ENCODE assay signal across 10 mouse cellular contexts in the genomic region with DNA sequence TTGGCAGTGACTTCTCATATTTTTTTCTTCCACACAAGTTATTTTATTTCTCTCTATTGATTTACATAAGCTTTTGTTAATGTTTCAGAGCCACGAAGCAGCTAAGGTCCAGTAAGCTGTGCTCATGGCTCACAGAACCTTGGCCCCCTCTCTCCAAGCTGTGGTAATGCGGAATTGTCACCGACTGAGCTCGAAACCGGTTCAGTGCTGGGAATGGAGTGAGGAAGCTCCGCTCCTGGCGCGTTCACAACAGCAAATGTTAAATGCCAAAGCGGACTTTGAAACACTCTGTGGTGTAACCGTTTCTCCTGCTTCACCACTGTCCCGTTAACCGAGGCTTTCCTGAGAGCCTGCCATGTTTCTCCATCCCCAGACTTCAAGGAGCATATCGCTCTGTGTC. TPM values are rescaled to one million over a fixed set of nuclear protein-coding genes. Genes with fewer than 3 reads are reported as not detected.
A peak's percentile ranks its signal among the peaks of the same experiment; 100 is the strongest.
DNase-seq lines count a peak whose midpoint lies in the region; ATAC-seq and TF ChIP-seq lines count a peak whose summit lies in the region.
"Had no signal": no experiment of that assay in that cellular context is flagged by ENCODE, and none has a peak within 500 bp of the region (broad histone marks: within the 10 kb centered on the region; RNA-seq: fewer than 3 reads in every experiment).

No protein-coding gene starts in this region.

- H3K27me3 ChIP-seq in intestine, embryonic 14.5 days (replicated peaks; ENCODE audit: control insufficient read depth, insufficient read depth, low read length), result no peaks in the 10 kb centered on the region
- H3K27me3 ChIP-seq in intestine, embryonic 16.5 days (replicated peaks; ENCODE audit: control insufficient read depth, insufficient read depth, low read length), result no peaks in the 10 kb centered on the region
- no peaks in the 10 kb centered on the region for H3K27me3 ChIP-seq in heart, embryonic 12.5 days (replicated peaks)
- H3K27me3 ChIP-seq: neural tube, embryonic 12.5 days; Patski had no signal

- no peak overlapping the region for H3K4me3 ChIP-seq in intestine, embryonic 14.5 days (ENCODE audit: low read depth, low read length)
- no peak overlapping the region for H3K4me3 ChIP-seq in intestine, embryonic 16.5 days (ENCODE audit: low read length)
- H3K4me3 ChIP-seq in heart, embryonic 12.5 days, result no peak overlapping the region
- H3K4me3 ChIP-seq: neural tube, embryonic 12.5 days had no signal

- H3K4me1 ChIP-seq in intestine, embryonic 14.5 days (replicated peaks; ENCODE audit: control insufficient read depth, insufficient read depth, low read length), result no peaks in the 10 kb centered on the region
- no peaks in the 10 kb centered on the region for H3K4me1 ChIP-seq in intestine, embryonic 16.5 days (ENCODE audit: control insufficient read depth, insufficient read depth, low read length)
- H3K4me1 ChIP-seq in heart, embryonic 12.5 days (replicated peaks), result peaks cover 13% of the 10 kb centered on the region
- H3K4me1 ChIP-seq: neural tube, embryonic 12.5 days had no signal

- no peak overlapping the region for H3K4me2 ChIP-seq in intestine, embryonic 14.5 days (ENCODE audit: low read length)
- H3K4me2 ChIP-seq in intestine, embryonic 16.5 days (ENCODE audit: low read depth, low read length), result no peak overlapping the region
- H3K4me2 ChIP-seq in heart, embryonic 12.5 days, result 0 out of 2 replicates have a peak overlapping the region, but pooled peaks have one; percentile 8

- no peak overlapping the region for H3K9ac ChIP-seq in intestine, embryonic 14.5 days (ENCODE audit: low read length)
- no peak overlapping the region for H3K9ac ChIP-seq in intestine, embryonic 16.5 days (ENCODE audit: low read depth, low read length)
- no peak overlapping the region for H3K9ac ChIP-seq in heart, embryonic 12.5 days
- H3K9ac ChIP-seq: neural tube, embryonic 12.5 days had no signal

- H3K36me3 ChIP-seq in intestine, embryonic 14.5 days (ENCODE audit: control insufficient read depth, insufficient read depth, low read length), result no peaks in the 10 kb centered on the region
- no peaks in the 10 kb centered on the region for H3K36me3 ChIP-seq in intestine, embryonic 16.5 days (ENCODE audit: control insufficient read depth, insufficient read depth, low read length)
- H3K36me3 ChIP-seq in heart, embryonic 12.5 days, result no peaks in the 10 kb centered on the region
- H3K36me3 ChIP-seq: neural tube, embryonic 12.5 days had no signal

- H3K27ac ChIP-seq in intestine, embryonic 14.5 days (ENCODE audit: low read depth), result 0 out of 2 replicates have a peak overlapping the region, but pooled peaks have one; percentile 6
- no peak overlapping the region for H3K27ac ChIP-seq in intestine, embryonic 16.5 days (ENCODE audit: low read length)
- peak overlapping the region; percentile 68 for H3K27ac ChIP-seq in heart, embryonic 12.5 days (ENCODE audit: poor library complexity, severe bottlenecking)
- H3K27ac ChIP-seq: neural tube, embryonic 12.5 days had no signal

- 79% methylated on average over 13 of the region's 13 CpGs for WGBS in intestine, embryonic 14.5 days
- 78% methylated on average over 13 of the region's 13 CpGs for WGBS in intestine, embryonic 16.5 days
- 73% methylated on average over 13 of the region's 13 CpGs for WGBS in heart, embryonic 12.5 days

- no peaks in the 10 kb centered on the region for H3K9me3 ChIP-seq in intestine, embryonic 14.5 days (ENCODE audit: control insufficient read depth, low read length)
- H3K9me3 ChIP-seq in intestine, embryonic 16.5 days (ENCODE audit: control insufficient read depth, low read length), result no peaks in the 10 kb centered on the region
- H3K9me3 ChIP-seq in heart, embryonic 12.5 days (replicated peaks), result no peaks in the 10 kb centered on the region
- H3K9me3 ChIP-seq: neural tube, embryonic 12.5 days had no signal

- DNase-seq in intestine, embryonic 14.5 days (ENCODE audit: low spot score), result no peak
- DNase-seq in brain, embryonic 14.5 days (ENCODE audit: low read depth), result peak; percentile 29
- DNase-seq in layer of hippocampus, postnatal 36 days, result peak; percentile 14 to 16
- DNase-seq in B cell, adult 2 months, result no peak
- no peak for DNase-seq in urinary bladder, postnatal 10 days (ENCODE audit: low spot score)
- DNase-seq in thymus, postnatal 4 days, result no peak

- TF ChIP-seq POLR2A in brain, embryonic 14.5 days (IDR thresholded peaks at IDR 0.05; ENCODE audit: borderline replicate concordance, extremely low read depth, insufficient read depth, insufficient read length, poor library complexity, severe bottlenecking), result no peak

- ATAC-seq in intestine, embryonic 14.5 days (replicated peaks; ENCODE audit: low FRiP score, low TSS enrichment, low read depth), result no peak
- ATAC-seq in intestine, embryonic 16.5 days, result no peak
- no peak for ATAC-seq in heart, embryonic 12.5 days (ENCODE audit: insufficient number of reproducible peaks, low FRiP score)

- no peak for TF ChIP-seq CTCF in brain, embryonic 14.5 days (IDR thresholded peaks at IDR 0.05; ENCODE audit: borderline replicate concordance, extremely low read depth, insufficient read depth, insufficient read length)

RNA-seq across cellular contexts. Expression of a gene that starts 39.4 kb away (rescaled TPM):
- 433 and 438 TPM in 2 replicates for polyA plus RNA-seq in intestine, embryonic 14.5 days (2014; fragmentation: Nextera tagmentation; extraction: Ambion mirVana)
- polyA plus RNA-seq in intestine, embryonic 16.5 days (2015; fragmentation: Nextera tagmentation; extraction: Ambion mirVana), result 375 and 407 TPM in 2 replicates
- polyA plus RNA-seq in brain, embryonic 14.5 days (2012; rRNA removed), result 162 and 181 TPM in 2 replicates
- 298 and 308 TPM in 2 replicates for polyA plus RNA-seq in heart, embryonic 12.5 days (2016; fragmentation: Nextera tagmentation; extraction: Ambion mirVana)
- total RNA-seq in layer of hippocampus, postnatal 36 days (2021), result 100 to 1,000 TPM; 142 to 152 TPM

RNA-seq across cellular contexts. Expression of a gene that starts 41.8 kb away (rescaled TPM):
- 15.6 and 16.2 TPM in 2 replicates for polyA plus RNA-seq in intestine, embryonic 14.5 days (2014; fragmentation: Nextera tagmentation; extraction: Ambion mirVana)
- 9.6 and 10.2 TPM in 2 replicates for polyA plus RNA-seq in intestine, embryonic 16.5 days (2015; fragmentation: Nextera tagmentation; extraction: Ambion mirVana)
- polyA plus RNA-seq in brain, embryonic 14.5 days (2012; rRNA removed), result 19.1 and 20.4 TPM in 2 replicates
- polyA plus RNA-seq in heart, embryonic 12.5 days (2016; fragmentation: Nextera tagmentation; extraction: Ambion mirVana), result 11.6 and 12.7 TPM in 2 replicates
- 10 to 100 TPM; 11.9 to 14.4 TPM for total RNA-seq in layer of hippocampus, postnatal 36 days (2021)

RNA-seq across cellular contexts. Expression of a gene that starts 45.2 kb away (rescaled TPM):
- polyA plus RNA-seq in intestine, embryonic 14.5 days (2014; fragmentation: Nextera tagmentation; extraction: Ambion mirVana), result 23.0 and 25.9 TPM in 2 replicates
- 16.7 and 18.5 TPM in 2 replicates for polyA plus RNA-seq in intestine, embryonic 16.5 days (2015; fragmentation: Nextera tagmentation; extraction: Ambion mirVana)
- 9.2 and 10.0 TPM in 2 replicates for polyA plus RNA-seq in brain, embryonic 14.5 days (2012; rRNA removed)
- 12.1 and 12.2 TPM in 2 replicates for polyA plus RNA-seq in heart, embryonic 12.5 days (2016; fragmentation: Nextera tagmentation; extraction: Ambion mirVana)
- 1 to 10 TPM; 8.3 to 9.1 TPM for total RNA-seq in layer of hippocampus, postnatal 36 days (2021)

Comparison
In these comparisons a context has a peak if more than half of its experiments do, and no peak if none do; other contexts are left out.
1. DNase-seq: peak in brain, embryonic 14.5 days (single experiment) and layer of hippocampus, postnatal 36 days (2 of 2); none in intestine, embryonic 14.5 days (single experiment), B cell, adult 2 months (0 of 2), urinary bladder, postnatal 10 days (single experiment) and thymus, postnatal 4 days (single experiment).